Mouse (Mus musculus): ENCODE measurements around the gene 1190007I07Rik. TPM values are rescaled to one million over a fixed set of nuclear protein-coding genes. Genes with fewer than 3 reads are reported as not detected.
"Not testable (repeated sequence)": the region's sequence is repeated elsewhere in the genome, so short reads cannot be mapped to it uniquely, and the experiment has no call there.

Gene 1190007I07Rik
- total RNA-seq, 2 experiments from 2014 or later, result 14.9 to 15.8 TPM

GRCm38 (mm10) chr10:82629586-82630255, 6.7 kb upstream of the 1190007I07Rik start, which contains the start of gene Tdg:
TSS of gene Tdg (plus strand) at chr10:82629828.
- peak; percentile 95 for DNase-seq
- intact Hi-C loops (cut with DNase I), result not testable (repeated sequence)

GRCm38 (mm10) chr10:82629111-82629585, 6.1 kb upstream of the 1190007I07Rik start:
- peak; percentile 15 for DNase-seq
- intact Hi-C loops (cut with DNase I), result no loop called here

- intact Hi-C loops (cut with DNase I); DNase-seq: not testable (repeated sequence)
Measured at GRCm38 (mm10) chr10:82623553-82623932, 515 bp upstream of the 1190007I07Rik start.

GRCm38 (mm10) chr10:82622235-82622634, 793 bp downstream of the 1190007I07Rik start:
- intact Hi-C loops (cut with DNase I), result no loop called here
- DNase-seq, result no peak

- DNase-seq; intact Hi-C loops (cut with DNase I): not testable (repeated sequence)
Measured at GRCm38 (mm10) chr10:82594421-82594820, 28.6 kb downstream of the 1190007I07Rik start.

DNA sequence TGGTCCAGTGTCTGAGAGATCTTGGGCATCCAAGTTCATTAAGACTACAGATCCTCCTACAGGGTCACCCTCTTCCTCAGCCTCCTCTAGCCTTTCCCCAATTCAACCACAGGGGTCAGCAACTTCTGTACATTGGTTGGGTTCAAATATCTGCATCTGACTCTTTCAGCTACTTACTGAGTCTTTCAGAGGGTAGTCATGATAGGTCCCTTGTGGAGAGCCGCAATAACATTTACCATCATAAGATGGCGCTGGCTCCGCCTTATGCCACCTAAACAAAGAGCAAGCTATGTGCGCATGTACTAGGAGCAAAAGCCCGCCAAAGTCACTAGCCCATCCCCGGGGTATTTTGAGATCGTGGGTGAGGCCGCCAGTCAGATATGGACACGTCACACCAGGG, 33.4 kb downstream of the 1190007I07Rik start:
- intact Hi-C loops (cut with DNase I); DNase-seq: not testable (repeated sequence)

DNA sequence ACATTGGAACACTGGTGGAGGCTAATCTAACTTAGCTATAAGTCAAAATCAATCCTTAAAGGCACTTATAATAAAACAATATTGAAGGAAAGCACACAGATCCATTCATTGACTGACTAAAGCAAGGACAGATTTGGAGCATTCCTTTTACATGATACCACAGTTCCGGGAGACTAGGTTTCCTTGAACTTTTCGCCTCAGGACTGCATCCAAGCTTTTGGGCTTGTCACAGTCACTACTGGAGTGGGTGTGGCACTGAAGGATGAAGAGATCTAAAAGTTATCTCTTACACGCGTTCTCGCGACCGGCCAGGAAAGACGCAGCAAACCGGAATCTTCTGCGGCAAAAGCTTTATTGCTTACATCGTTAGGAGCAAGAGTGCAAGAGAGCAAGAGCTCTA, 51.9 kb downstream of the 1190007I07Rik start:
- DNase-seq; intact Hi-C loops (cut with DNase I): not testable (repeated sequence)

Other genes starting within 250 kb of the 1190007I07Rik start
- not detected for gene Gm1553, start 130.6 kb downstream of the 1190007I07Rik start, total RNA-seq (2021)
- 100 to 1,000 TPM in 1 of 2 experiments, 10 to 100 TPM in 1; 97.7 to 101 TPM for gene Tdg, start 6.6 kb upstream of the 1190007I07Rik start, total RNA-seq (2021)
- 1 to 10 TPM; 2.0 to 2.4 TPM for gene Glt8d2, start 67.4 kb upstream of the 1190007I07Rik start, total RNA-seq (2021)
- 10 to 100 TPM; 30.9 to 37.9 TPM for gene Hcfc2, start 72.9 kb upstream of the 1190007I07Rik start, total RNA-seq (2021)
- 10 to 100 TPM; 50.6 to 54.3 TPM for gene Nfyb, start 140.9 kb upstream of the 1190007I07Rik start, total RNA-seq (2021)
- gene Txnrd1, start 210.7 kb upstream of the 1190007I07Rik start, total RNA-seq (2021), result 10 to 100 TPM; 90.2 to 94.2 TPM
- gene Eid3, start 243.4 kb upstream of the 1190007I07Rik start, total RNA-seq (2021), result 1 to 10 TPM; 3.0 to 4.5 TPM

Measured in left cerebral cortex, postnatal 4 days (tissue).